Mouse (Mus musculus): ENCODE results near the gene Mtfr1l.

The Mtfr1l gene

GRCm38 (mm10) chr4:134557626-134558249 is 22.6 kb upstream of the Mtfr1l start:
- DNase-seq (ENCODE audit: low spot score in 2 of 2): no peak

- DNase-seq (ENCODE audit: low spot score in 2 of 2): no peak
These were observed 20.9 kb upstream of the Mtfr1l start for GRCm38 (mm10) chr4:134555956-134556580.

- no peak for DNase-seq (ENCODE audit: low spot score in 2 of 2)
These were observed 18.4 kb upstream of the Mtfr1l start for GRCm38 (mm10) chr4:134553631-134554030.

GRCm38 (mm10) chr4:134551494-134552316 is 16.5 kb upstream of the Mtfr1l start, which contains the start of gene Selenon:
Selenon (minus strand) TSS chr4:134552166.
- DNase-seq (ENCODE audit: low spot score in 2 of 2): peak; percentile 69 to 70

GRCm38 (mm10) chr4:134549899-134550298 is 14.7 kb upstream of the Mtfr1l start:
- no peak for DNase-seq (ENCODE audit: low spot score in 2 of 2)

- no peak for DNase-seq (ENCODE audit: low spot score in 2 of 2)
These were observed 13.2 kb upstream of the Mtfr1l start for GRCm38 (mm10) chr4:134548169-134548938.

- no peak for DNase-seq (ENCODE audit: low spot score in 2 of 2)
These were observed 11.9 kb upstream of the Mtfr1l start for GRCm38 (mm10) chr4:134546814-134547705.

GRCm38 (mm10) chr4:134543261-134543660 is 8.1 kb upstream of the Mtfr1l start:
- peak; percentile 84 to 93 for DNase-seq (ENCODE audit: low spot score in 2 of 2)

DNA sequence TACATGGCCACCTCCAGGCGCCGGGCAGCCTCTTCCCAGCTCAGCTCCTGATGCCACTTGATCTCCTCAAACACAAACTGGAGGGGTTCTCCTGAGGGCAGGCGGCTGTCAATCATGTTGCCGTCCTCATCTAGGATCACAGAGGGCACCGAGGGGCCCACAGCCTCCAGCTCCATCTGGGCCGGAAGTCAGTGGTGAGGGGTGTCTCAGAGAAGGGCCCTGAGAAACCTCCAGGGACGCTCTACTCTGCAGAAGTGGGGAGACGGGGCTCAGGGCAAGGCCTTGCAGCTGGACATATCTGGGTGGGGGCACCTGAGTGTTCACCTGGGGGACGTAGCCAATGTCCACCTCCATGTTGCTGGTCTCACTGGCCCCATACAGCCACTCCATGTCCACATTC is 7.5 kb upstream of the Mtfr1l start:
- no peak for DNase-seq (ENCODE audit: low spot score in 2 of 2)

DNA sequence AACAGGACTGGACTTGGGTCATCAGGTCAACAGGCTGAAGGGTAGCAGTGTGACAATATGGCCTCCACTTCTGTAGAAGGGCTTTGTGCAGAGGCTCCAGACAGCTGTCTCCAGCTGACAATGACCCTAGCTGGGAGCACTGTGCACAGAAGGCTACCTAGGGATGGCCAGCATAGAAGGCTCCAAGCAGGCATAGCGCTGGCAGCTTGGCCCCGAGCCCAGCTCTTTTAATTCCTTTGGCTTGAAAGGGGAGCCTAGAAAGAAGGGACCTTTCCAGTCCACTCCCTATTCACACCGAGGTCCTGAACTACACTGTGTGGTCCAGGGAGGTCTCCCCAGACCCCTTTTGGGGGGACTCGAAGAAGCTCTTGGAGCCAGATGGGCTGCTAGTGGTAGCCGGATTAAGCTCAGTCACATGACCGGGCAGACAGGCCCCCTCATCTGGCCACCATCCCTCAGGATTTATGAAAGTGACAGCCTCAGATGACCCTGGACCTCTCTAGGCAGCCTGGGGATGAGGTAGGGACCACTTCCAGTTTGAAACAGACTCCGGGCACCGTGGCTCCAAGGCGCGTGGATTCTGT is 3.9 kb upstream of the Mtfr1l start:
- no peak for DNase-seq (ENCODE audit: low spot score in 2 of 2)

- DNase-seq (ENCODE audit: low spot score in 2 of 2): no peak
These were observed 582 bp upstream of the Mtfr1l start for GRCm38 (mm10) chr4:134535787-134536151.

GRCm38 (mm10) chr4:134534124-134534886 is 882 bp downstream of the Mtfr1l start:
- peak; percentile 61 to 70 for DNase-seq (ENCODE audit: low spot score in 2 of 2)

DNA sequence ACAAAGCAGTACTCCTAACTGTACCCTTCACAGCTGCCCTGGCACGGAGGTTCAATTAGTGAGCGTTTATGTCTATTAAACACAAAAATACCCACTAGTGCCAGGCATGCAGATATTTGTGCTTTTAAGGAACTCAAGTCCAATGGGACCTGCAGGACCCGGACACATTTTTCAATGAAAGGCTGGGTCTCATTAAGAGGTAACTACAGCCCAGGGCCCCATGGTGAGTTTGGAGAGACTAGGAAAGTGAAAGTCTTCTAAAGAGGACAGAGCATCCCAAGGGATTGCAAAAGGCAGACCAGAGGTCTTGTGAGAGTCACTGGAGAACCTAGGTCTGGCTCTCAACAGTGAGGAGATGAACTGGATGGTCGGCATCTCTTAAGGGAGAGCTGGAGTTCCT is 1.8 kb downstream of the Mtfr1l start:
- DNase-seq (ENCODE audit: low spot score in 2 of 2): no peak

DNA sequence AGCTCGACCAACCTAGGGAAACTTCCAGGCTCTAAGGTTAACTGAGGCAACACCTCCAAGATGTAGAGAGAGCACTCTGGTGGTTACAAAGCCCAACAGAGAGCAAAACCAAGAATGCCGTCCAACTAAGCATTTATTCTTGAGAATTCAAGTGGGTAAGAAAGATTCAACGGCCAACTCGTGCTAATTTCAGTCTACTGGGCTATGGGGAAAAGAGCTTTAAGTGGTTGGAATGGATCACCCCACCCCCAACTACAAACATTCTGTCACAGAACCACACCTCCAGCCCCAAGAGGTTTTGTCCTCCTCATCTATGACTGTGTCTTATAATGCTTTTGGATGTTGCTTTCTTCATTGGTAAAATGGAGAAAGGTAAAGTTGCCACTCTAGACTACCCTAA is 2.3 kb downstream of the Mtfr1l start:
- DNase-seq (ENCODE audit: low spot score in 2 of 2): no peak

GRCm38 (mm10) chr4:134526220-134526619 is 9.0 kb downstream of the Mtfr1l start:
- DNase-seq (ENCODE audit: low spot score in 2 of 2): no peak

DNA sequence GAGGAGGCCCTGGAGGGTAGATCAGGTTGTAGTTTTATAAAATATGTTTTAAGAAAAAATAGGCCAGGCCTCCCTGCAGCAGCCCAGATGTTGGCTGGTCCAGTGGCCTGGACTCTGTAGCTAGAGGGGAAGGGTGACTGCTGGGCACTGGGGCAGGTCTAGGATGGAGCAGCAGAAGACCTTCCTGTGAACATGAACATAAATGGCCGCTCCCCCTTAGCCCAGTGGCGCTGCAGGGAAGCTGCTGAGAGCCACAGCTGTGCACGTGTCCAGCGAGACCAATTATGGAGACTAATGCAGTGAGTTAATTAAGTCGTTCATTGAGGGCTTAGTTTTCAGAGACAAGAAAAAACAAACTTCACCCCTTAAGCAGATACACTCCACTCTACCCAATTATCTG is 9.4 kb downstream of the Mtfr1l start:
- no peak for DNase-seq (ENCODE audit: low spot score in 2 of 2)

DNA sequence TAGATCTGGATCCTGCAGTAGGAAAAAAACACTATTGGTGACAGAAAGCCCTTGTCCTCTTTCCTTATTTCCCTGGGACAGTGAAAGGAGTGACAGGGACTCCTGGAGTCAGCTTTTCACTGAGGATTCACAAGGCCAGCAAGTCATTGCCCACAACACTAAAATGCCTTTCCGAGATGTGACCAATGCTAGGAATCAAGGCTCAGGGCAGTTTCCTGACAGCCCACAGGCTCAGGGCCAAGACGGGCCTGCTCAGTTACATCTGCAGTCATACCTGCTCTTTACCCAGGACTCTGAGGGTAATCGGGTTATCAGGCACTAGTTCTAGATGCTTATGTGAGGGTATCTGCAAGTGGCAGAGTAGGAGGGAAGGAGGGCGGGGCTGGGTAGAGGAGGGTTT is 11.7 kb downstream of the Mtfr1l start:
- no peak for DNase-seq (ENCODE audit: low spot score in 2 of 2)

DNA sequence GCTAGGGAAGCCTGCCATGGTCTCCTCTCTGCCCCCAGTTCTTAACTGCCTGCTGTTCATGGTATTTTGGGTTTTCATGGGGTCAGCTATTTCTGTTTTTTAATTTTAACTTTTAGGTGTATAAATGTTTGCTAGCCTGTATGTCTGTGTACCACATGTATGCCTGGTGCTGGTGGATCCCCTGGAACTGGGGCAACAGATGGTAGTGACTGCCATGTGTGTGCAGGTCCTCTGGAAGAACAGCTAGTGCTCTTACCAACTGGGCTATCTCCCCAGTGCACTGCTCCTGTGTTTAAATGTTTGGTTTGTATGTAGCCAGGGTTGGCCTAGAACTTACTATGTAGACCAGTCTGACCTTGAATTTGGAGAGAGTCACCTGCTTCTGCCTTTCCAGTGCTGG is 15.9 kb downstream of the Mtfr1l start:
- DNase-seq (ENCODE audit: low spot score in 2 of 2): no peak

- DNase-seq (ENCODE audit: low spot score in 2 of 2): no peak
These were observed 16.6 kb downstream of the Mtfr1l start for GRCm38 (mm10) chr4:134518541-134518940.

- DNase-seq (ENCODE audit: low spot score in 2 of 2): no peak
These were observed 17.5 kb downstream of the Mtfr1l start for GRCm38 (mm10) chr4:134517719-134518118.
